Mouse (Mus musculus) heart, postnatal 36 days (tissue): ENCODE measurements around the gene Col18a1. TPM values are rescaled to one million over a fixed set of nuclear protein-coding genes. Genes with fewer than 3 reads are reported as not detected.
A peak's percentile ranks its signal among the peaks of the same experiment; 100 is the strongest.

Source experiments
- DNase-seq, 2 experiments: peaks; one replicate each; pipeline ENCODE4 v3.0.0; 2021 to 2022
- intact Hi-C: fragments of 180-260 bp; cut with DNase I; formaldehyde crosslinking; loops from one replicate; pipeline ENCODE4 v1.15.1; 2025
- total RNA-seq, 2 experiments: library from RNA; stranded (reverse); gene quantifications; 2 replicates each; pipeline ENCODE4 v1.2.3; 2021

Gene Col18a1
- total RNA-seq, 2 experiments from 2014 or later = 11.4 to 12.0 TPM

GRCm38 (mm10) chr10:77116537-77117455, 49.6 kb downstream of the Col18a1 start:
- intact Hi-C loops = no loop called here
- DNase-seq = no peak

- intact Hi-C loops = no loop called here
- DNase-seq = peak; percentile 68
Observed at GRCm38 (mm10) chr10:77113489-77114240, 52.7 kb downstream of the Col18a1 start.

DNA sequence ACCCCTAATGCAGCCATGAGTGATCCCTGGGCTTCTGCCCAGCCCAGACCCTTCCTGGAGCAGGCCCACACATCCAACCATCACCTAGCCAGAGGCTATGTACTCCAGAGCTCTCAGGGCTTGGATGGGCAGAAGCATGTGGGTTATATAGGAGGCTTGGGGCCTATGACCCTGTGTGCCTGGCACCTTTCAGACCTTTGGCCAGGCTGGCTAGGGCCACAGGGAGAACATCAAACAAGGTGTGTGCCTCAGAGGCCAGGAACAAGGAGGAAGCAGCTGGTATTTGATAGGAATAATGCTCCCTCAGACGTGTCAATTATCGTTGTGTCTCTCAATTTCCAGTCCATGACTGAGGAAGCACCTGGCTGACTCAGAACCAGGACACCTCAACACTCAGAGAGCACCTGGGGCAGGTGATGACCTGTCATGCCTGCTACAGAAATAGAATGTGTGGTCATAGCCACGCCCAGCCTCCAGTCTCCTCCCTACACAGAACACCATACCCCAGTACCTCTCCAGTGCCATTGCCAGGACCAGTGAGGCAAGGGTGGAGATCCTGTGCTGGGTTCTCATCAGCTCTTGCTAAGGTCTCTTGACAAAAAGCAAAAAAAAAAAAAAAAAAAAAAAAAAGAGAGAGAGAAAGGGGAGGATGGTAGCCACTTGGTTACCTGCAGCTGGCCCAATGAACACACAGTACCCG, 54.6 kb downstream of the Col18a1 start:
- no peak for DNase-seq
- intact Hi-C loops = no loop called here

- no peak for DNase-seq
- intact Hi-C loops = no loop called here
Observed at GRCm38 (mm10) chr10:77110843-77111242, 55.5 kb downstream of the Col18a1 start.

DNA sequence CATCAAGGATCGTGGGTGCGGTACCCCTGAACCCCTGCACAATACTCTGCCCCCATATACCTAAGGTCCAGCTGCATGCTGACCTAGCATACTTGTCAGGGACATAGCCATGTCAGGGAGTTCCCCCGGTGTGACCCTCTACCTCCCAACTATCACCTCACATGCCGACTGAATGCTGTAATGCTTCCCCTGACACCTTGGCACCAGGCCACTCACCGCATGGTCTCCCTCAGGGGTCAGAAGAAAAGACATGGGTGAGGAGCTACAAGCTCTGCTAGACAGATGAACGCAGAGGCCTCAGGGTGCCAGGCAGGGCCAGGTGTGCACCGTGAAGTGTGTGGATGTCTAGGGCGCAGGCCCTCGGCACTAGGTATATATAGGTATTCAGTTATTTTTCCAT, 56.3 kb downstream of the Col18a1 start:
- intact Hi-C loops = no loop called here
- DNase-seq = no peak

DNA sequence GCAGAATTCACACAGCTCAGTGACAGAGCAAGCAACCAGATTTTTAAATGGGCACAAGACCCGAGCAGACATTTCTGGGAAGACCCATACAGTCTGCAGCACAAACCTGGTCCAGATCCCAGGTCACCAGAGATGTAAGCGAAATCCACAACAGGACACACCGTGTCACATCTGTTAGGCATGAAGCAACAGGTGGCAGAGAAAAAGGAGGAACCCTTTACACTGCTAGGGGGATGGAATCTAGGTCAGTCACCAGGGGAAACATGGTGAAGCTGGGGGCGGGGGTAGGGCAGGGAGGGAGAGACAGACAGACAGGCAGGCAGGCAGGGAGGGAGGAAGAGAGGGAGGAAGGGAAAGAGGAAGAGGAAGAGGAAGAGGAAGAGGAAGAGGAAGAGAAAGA, 58.2 kb downstream of the Col18a1 start:
- intact Hi-C loops = no loop called here
- DNase-seq = no peak

GRCm38 (mm10) chr10:77104327-77104726, 62.0 kb downstream of the Col18a1 start:
- intact Hi-C loops = no loop called here

GRCm38 (mm10) chr10:77103689-77104088, 62.7 kb downstream of the Col18a1 start:
- intact Hi-C loops = no loop called here
- no peak for DNase-seq

More at GRCm38 (mm10) chr10:77104327-77104726, 62.0 kb downstream of the Col18a1 start:
- no peak for DNase-seq

DNA sequence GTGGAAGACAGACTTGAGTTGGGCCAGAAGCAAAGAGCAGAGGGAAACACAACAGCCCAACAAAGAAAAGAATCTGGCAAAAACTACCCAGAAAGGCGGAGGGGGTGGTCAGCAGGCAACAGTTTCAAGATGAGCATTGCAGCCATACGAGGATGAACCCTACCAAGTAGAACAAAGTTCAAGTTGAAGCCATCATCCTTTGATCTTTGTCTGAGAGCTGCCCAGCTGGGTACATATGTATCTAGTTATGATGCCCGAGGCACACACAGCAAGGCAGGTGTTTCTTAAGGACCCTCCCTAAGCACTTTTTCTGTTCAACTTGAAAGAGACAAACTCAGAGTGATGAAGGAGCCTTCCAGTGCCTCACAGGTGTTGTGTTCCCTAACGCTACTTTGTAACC, 66.6 kb downstream of the Col18a1 start:
- intact Hi-C loops = no loop called here
- no peak for DNase-seq

GRCm38 (mm10) chr10:77098619-77099018, 67.7 kb downstream of the Col18a1 start:
- DNase-seq = no peak
- intact Hi-C loops = no loop called here

- DNase-seq = peak in 1 of 2 experiments; percentile 33
- intact Hi-C loops = no loop called here
Observed at GRCm38 (mm10) chr10:77097890-77098200, 68.5 kb downstream of the Col18a1 start.

- intact Hi-C loops = no loop called here
- DNase-seq = no peak
Observed at GRCm38 (mm10) chr10:77097006-77097889, 69.1 kb downstream of the Col18a1 start.

- DNase-seq = no peak
- intact Hi-C loops = no loop called here
Observed at GRCm38 (mm10) chr10:77095666-77096065, 70.7 kb downstream of the Col18a1 start.

- no peak for DNase-seq
- intact Hi-C loops = no loop called here
Observed at GRCm38 (mm10) chr10:77093817-77094216, 72.5 kb downstream of the Col18a1 start.

DNA sequence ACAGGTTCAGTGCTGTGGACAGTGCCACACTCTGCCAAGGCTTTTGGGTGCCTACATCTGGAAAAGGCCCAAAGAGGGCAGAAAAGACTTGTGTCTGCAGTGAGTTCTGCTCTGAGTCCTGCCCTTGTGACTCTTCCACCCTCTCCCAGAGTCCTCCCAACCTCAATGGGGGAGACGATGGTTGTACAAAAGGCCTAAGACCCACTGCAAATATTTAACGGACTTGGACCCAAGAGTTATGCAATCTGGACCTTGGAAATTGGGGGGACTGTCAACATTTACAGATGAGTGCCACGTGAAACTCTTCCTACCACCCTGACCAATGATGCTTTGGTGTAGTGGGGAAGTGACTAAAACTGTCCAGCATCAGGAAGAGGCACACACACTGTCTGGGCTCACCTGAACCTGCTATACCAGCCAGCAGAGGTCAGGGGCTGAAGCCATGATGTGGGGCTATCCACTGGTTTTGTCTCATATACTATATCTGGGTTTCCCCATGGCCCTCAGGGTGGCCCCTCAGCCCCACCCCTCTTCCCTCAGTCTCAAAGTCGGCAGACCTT, 74.7 kb downstream of the Col18a1 start:
- intact Hi-C loops = no loop called here
- no peak for DNase-seq

DNA sequence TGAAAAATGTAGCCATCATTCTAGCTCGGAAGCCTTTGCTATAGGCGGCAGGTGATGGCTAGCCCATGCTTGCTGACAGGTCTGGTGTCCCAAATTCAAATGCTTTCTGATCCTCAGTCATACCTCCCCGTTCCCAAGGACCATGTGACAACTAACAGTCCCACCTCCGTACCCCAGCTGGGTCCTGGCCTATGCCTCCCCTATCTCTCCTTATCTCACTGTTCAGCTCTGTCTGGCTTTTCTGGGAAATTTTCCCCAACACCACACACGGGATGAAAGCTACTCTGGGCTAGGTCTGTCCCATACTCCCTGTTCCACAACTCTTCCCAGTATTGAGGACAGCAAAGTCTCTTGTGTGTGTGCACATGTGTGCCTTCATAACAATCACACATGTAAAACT, 76.3 kb downstream of the Col18a1 start:
- intact Hi-C loops = no loop called here
- no peak for DNase-seq

GRCm38 (mm10) chr10:77089336-77089735, 77.0 kb downstream of the Col18a1 start:
- DNase-seq = peak; percentile 30 to 56
- intact Hi-C loops = no loop called here

GRCm38 (mm10) chr10:77084568-77084967, 81.8 kb downstream of the Col18a1 start:
- intact Hi-C loops = no loop called here

GRCm38 (mm10) chr10:77082921-77083320, 83.4 kb downstream of the Col18a1 start:
- intact Hi-C loops = loop anchor here (1.0 kb wide), 2 partner anchors 47 to 170 kb away; no protein-coding TSS in a partner anchor
- DNase-seq = no peak

More at GRCm38 (mm10) chr10:77084568-77084967, 81.8 kb downstream of the Col18a1 start:
- DNase-seq = no peak

GRCm38 (mm10) chr10:77082453-77082852, 83.9 kb downstream of the Col18a1 start:
- intact Hi-C loops = loop anchor here (1.0 kb wide), 2 partner anchors 48 to 171 kb away; no protein-coding TSS in a partner anchor
- peak; percentile 77 to 80 for DNase-seq
